ENCODE assay signal across 8 mouse cellular contexts in the genomic region with DNA sequence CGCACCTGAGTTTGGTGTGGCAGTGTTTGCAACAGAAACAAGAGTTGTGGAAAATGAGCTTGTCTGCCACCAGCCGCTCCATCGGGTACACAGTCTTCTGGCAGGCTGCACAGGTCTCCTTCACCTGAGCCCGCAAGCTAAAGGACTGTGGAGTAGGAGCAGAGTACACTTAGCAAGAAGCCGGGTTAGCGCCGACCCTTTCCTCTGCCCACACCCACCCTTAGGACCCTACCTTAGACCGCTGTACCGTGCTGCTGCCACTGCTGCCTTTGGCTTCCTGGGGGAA. TPM values are rescaled to one million over a fixed set of nuclear protein-coding genes. Genes with fewer than 3 reads are reported as not detected.
DNase-seq lines count a peak whose midpoint lies in the region; ATAC-seq and TF ChIP-seq lines count a peak whose summit lies in the region.

No protein-coding gene starts in this region.

- H3K27ac ChIP-seq in lung, embryonic 15.5 days = peak overlapping the region; percentile 92
- peak overlapping the region; percentile 97 for H3K27ac ChIP-seq in embryonic facial prominence, embryonic 15.5 days (replicated peaks)
- no peak overlapping the region for H3K27ac ChIP-seq in intestine, postnatal 0 days (ENCODE audit: low read depth, low read length)
- peak overlapping the region; percentile 97 for H3K27ac ChIP-seq in neural tube, embryonic 14.5 days (ENCODE audit: low read depth, low read length)

- peak overlapping the region; percentile 94 for H3K4me3 ChIP-seq in lung, embryonic 15.5 days
- H3K4me3 ChIP-seq in embryonic facial prominence, embryonic 15.5 days (replicated peaks) = peak overlapping the region; percentile 80
- peak overlapping the region; percentile 67 for H3K4me3 ChIP-seq in intestine, postnatal 0 days (ENCODE audit: low read depth, low read length)
- H3K4me3 ChIP-seq in neural tube, embryonic 14.5 days (ENCODE audit: low read depth, low read length) = peak overlapping the region; percentile 79

- peak overlapping the region; percentile 75 for H3K4me2 ChIP-seq in lung, embryonic 15.5 days
- H3K4me2 ChIP-seq in embryonic facial prominence, embryonic 15.5 days (replicated peaks) = peak overlapping the region; percentile 86
- peak overlapping the region; percentile 89 for H3K4me2 ChIP-seq in intestine, postnatal 0 days (replicated peaks; ENCODE audit: low read depth)
- H3K4me2 ChIP-seq in neural tube, embryonic 14.5 days (ENCODE audit: low read depth, low read length) = peak overlapping the region; percentile 94

- no peak; the same call in 1 of the 2 replicates for ATAC-seq in lung, embryonic 15.5 days (ENCODE audit: borderline replicate concordance, extremely low read depth, low FRiP score, low TSS enrichment)
- no peak; the same call in 1 of the 2 replicates for ATAC-seq in embryonic facial prominence, embryonic 15.5 days (ENCODE audit: insufficient number of reproducible peaks, low FRiP score, low TSS enrichment, low read depth)
- ATAC-seq in intestine, postnatal 0 days = no peak
- ATAC-seq in neural tube, embryonic 14.5 days (ENCODE audit: low read depth) = peak; percentile 10; the same call in 1 of the 2 replicates

- H3K27me3 ChIP-seq in lung, embryonic 15.5 days = no peaks in the 10 kb centered on the region
- H3K27me3 ChIP-seq in embryonic facial prominence, embryonic 15.5 days = no peaks in the 10 kb centered on the region
- no peaks in the 10 kb centered on the region for H3K27me3 ChIP-seq in intestine, postnatal 0 days (replicated peaks; ENCODE audit: control insufficient read depth, insufficient read depth, low read length)
- no peaks in the 10 kb centered on the region for H3K27me3 ChIP-seq in neural tube, embryonic 14.5 days (ENCODE audit: control insufficient read depth, insufficient read depth, low read length)

- peak overlapping the region; percentile 94 for H3K9ac ChIP-seq in lung, embryonic 15.5 days
- peak overlapping the region; percentile 97 for H3K9ac ChIP-seq in embryonic facial prominence, embryonic 15.5 days
- peak overlapping the region; percentile 71 for H3K9ac ChIP-seq in intestine, postnatal 0 days (ENCODE audit: low read depth, low read length)
- H3K9ac ChIP-seq in neural tube, embryonic 14.5 days (replicated peaks; ENCODE audit: low read depth, low read length) = peak overlapping the region; percentile 97

- no peak for DNase-seq in lung, adult 18-20 months
- no peak for DNase-seq in retina, postnatal 1 day
- no peak for DNase-seq in urinary bladder, postnatal 25 days (ENCODE audit: low spot score)
- no peak for DNase-seq in frontal cortex, adult 2 months (ENCODE audit: extremely low spot score in 1 of 2, low spot score in 1 of 2)

- 28% methylated on average over 9 of the region's 9 CpGs for WGBS in lung, embryonic 15.5 days
- WGBS in embryonic facial prominence, embryonic 15.5 days = 27% methylated on average over 9 of the region's 9 CpGs
- 35% methylated on average over 9 of the region's 9 CpGs for WGBS in intestine, postnatal 0 days
- 33% methylated on average over 9 of the region's 9 CpGs for WGBS in neural tube, embryonic 14.5 days

- H3K4me1 ChIP-seq in lung, embryonic 15.5 days = peaks cover 27% of the 10 kb centered on the region
- H3K4me1 ChIP-seq in embryonic facial prominence, embryonic 15.5 days = peaks cover 45% of the 10 kb centered on the region
- H3K4me1 ChIP-seq in intestine, postnatal 0 days (replicated peaks; ENCODE audit: control insufficient read depth, insufficient read depth, low read length) = no peaks in the 10 kb centered on the region
- peaks cover 24% of the 10 kb centered on the region for H3K4me1 ChIP-seq in neural tube, embryonic 14.5 days (ENCODE audit: control insufficient read depth, insufficient read depth, low read length)

- H3K36me3 ChIP-seq in lung, embryonic 15.5 days = peaks cover 46% of the 10 kb centered on the region
- peaks cover 53% of the 10 kb centered on the region for H3K36me3 ChIP-seq in embryonic facial prominence, embryonic 15.5 days
- peaks cover 35% of the 10 kb centered on the region for H3K36me3 ChIP-seq in intestine, postnatal 0 days (ENCODE audit: control insufficient read depth, insufficient read depth)
- H3K36me3 ChIP-seq in neural tube, embryonic 14.5 days (ENCODE audit: control insufficient read depth, insufficient read depth, low read length) = peaks cover 17% of the 10 kb centered on the region

- no peak for TF ChIP-seq CTCF in intestine, postnatal 0 days (IDR thresholded peaks at IDR 0.05; ENCODE audit: low read depth)

- no peaks in the 10 kb centered on the region for H3K9me3 ChIP-seq in lung, embryonic 15.5 days
- no peaks in the 10 kb centered on the region for H3K9me3 ChIP-seq in embryonic facial prominence, embryonic 15.5 days (replicated peaks)
- H3K9me3 ChIP-seq in intestine, postnatal 0 days (ENCODE audit: control insufficient read depth) = no peaks in the 10 kb centered on the region
- no peaks in the 10 kb centered on the region for H3K9me3 ChIP-seq in neural tube, embryonic 14.5 days (ENCODE audit: control insufficient read depth, low read length)

RNA-seq across cellular contexts. Expression of a gene that starts 1.8 kb away (rescaled TPM):
- polyA plus RNA-seq in lung, embryonic 15.5 days (2015; fragmentation: Nextera tagmentation; extraction: Ambion mirVana) = not detected in 2 replicates
- 0.71 TPM in 1 of 2 replicates, not detected in the other for polyA plus RNA-seq in embryonic facial prominence, embryonic 15.5 days (2015; fragmentation: Nextera tagmentation; extraction: Ambion mirVana)
- polyA plus RNA-seq in intestine, postnatal 0 days (2015; fragmentation: Nextera tagmentation; extraction: Ambion mirVana) = not detected in 2 replicates
- polyA plus RNA-seq in neural tube, embryonic 14.5 days (2014; fragmentation: Nextera tagmentation; extraction: Ambion mirVana) = 0.88 TPM in 1 of 2 replicates, not detected in the other
- not detected in 2 replicates for polyA plus RNA-seq in frontal cortex, adult 2 months (2012; rRNA removed)

RNA-seq across cellular contexts. Expression of a gene that starts 1.8 kb away (rescaled TPM):
- 237 and 246 TPM in 2 replicates for polyA plus RNA-seq in lung, embryonic 15.5 days (2015; fragmentation: Nextera tagmentation; extraction: Ambion mirVana)
- polyA plus RNA-seq in embryonic facial prominence, embryonic 15.5 days (2015; fragmentation: Nextera tagmentation; extraction: Ambion mirVana) = 250 and 257 TPM in 2 replicates
- 32.6 and 34.6 TPM in 2 replicates for polyA plus RNA-seq in intestine, postnatal 0 days (2015; fragmentation: Nextera tagmentation; extraction: Ambion mirVana)
- polyA plus RNA-seq in neural tube, embryonic 14.5 days (2014; fragmentation: Nextera tagmentation; extraction: Ambion mirVana) = 120 and 140 TPM in 2 replicates
- 154 and 168 TPM in 2 replicates for polyA plus RNA-seq in frontal cortex, adult 2 months (2012; rRNA removed)

RNA-seq across cellular contexts. Expression of a gene that starts 43.1 kb away (rescaled TPM):
- polyA plus RNA-seq in lung, embryonic 15.5 days (2015; fragmentation: Nextera tagmentation; extraction: Ambion mirVana) = 24.3 and 25.1 TPM in 2 replicates
- 28.4 and 29.3 TPM in 2 replicates for polyA plus RNA-seq in embryonic facial prominence, embryonic 15.5 days (2015; fragmentation: Nextera tagmentation; extraction: Ambion mirVana)
- 5.7 and 6.4 TPM in 2 replicates for polyA plus RNA-seq in intestine, postnatal 0 days (2015; fragmentation: Nextera tagmentation; extraction: Ambion mirVana)
- polyA plus RNA-seq in neural tube, embryonic 14.5 days (2014; fragmentation: Nextera tagmentation; extraction: Ambion mirVana) = 33.0 and 34.8 TPM in 2 replicates
- 78.7 and 79.8 TPM in 2 replicates for polyA plus RNA-seq in frontal cortex, adult 2 months (2012; rRNA removed)

RNA-seq across cellular contexts. Expression of a gene that starts 57.3 kb away (rescaled TPM):
- 80.2 and 88.7 TPM in 2 replicates for polyA plus RNA-seq in lung, embryonic 15.5 days (2015; fragmentation: Nextera tagmentation; extraction: Ambion mirVana)
- 88.9 and 91.8 TPM in 2 replicates for polyA plus RNA-seq in embryonic facial prominence, embryonic 15.5 days (2015; fragmentation: Nextera tagmentation; extraction: Ambion mirVana)
- polyA plus RNA-seq in intestine, postnatal 0 days (2015; fragmentation: Nextera tagmentation; extraction: Ambion mirVana) = 41.9 and 45.4 TPM in 2 replicates
- polyA plus RNA-seq in neural tube, embryonic 14.5 days (2014; fragmentation: Nextera tagmentation; extraction: Ambion mirVana) = 78.3 and 99.4 TPM in 2 replicates
- polyA plus RNA-seq in frontal cortex, adult 2 months (2012; rRNA removed) = 73.6 and 86.2 TPM in 2 replicates

RNA-seq across cellular contexts. Expression of a gene that starts 57.9 kb away (rescaled TPM):
- polyA plus RNA-seq in lung, embryonic 15.5 days (2015; fragmentation: Nextera tagmentation; extraction: Ambion mirVana) = 69.8 and 72.7 TPM in 2 replicates
- 71.1 and 77.5 TPM in 2 replicates for polyA plus RNA-seq in embryonic facial prominence, embryonic 15.5 days (2015; fragmentation: Nextera tagmentation; extraction: Ambion mirVana)
- 28.1 and 30.0 TPM in 2 replicates for polyA plus RNA-seq in intestine, postnatal 0 days (2015; fragmentation: Nextera tagmentation; extraction: Ambion mirVana)
- 73.2 and 97.4 TPM in 2 replicates for polyA plus RNA-seq in neural tube, embryonic 14.5 days (2014; fragmentation: Nextera tagmentation; extraction: Ambion mirVana)
- 44.5 and 49.9 TPM in 2 replicates for polyA plus RNA-seq in frontal cortex, adult 2 months (2012; rRNA removed)
